Mouse (Mus musculus) megakaryocyte, embryonic 14.5 days (primary cell): Measurements from ENCODE around the gene Lrrc32. TPM values are rescaled to one million over a fixed set of nuclear protein-coding genes. Genes with fewer than 3 reads are reported as not detected.

Source experiments
- H3K27me3 ChIP-seq: replicated peaks from 2 replicates; pipeline ENCODE3; 2012; ENCODE audit warnings: inconsistent platforms
- H3K36me3 ChIP-seq: replicated peaks from 2 replicates; pipeline ENCODE3; 2012; ENCODE audit warnings: low read length, inconsistent platforms, mixed read lengths
- H3K4me1 ChIP-seq: 2 replicates; pipeline ENCODE4 v1.6.1; 2012; ENCODE audit warnings: inconsistent platforms
- H3K4me3 ChIP-seq: replicated peaks from 2 replicates; pipeline ENCODE3; 2012; ENCODE audit warnings: moderate library complexity, mild to moderate bottlenecking, inconsistent platforms
- H3K9me3 ChIP-seq: 2 replicates; pipeline ENCODE4 v1.6.1; 2012; ENCODE audit warnings: inconsistent platforms
- FLI1 ChIP-seq: IDR thresholded peaks from 2 replicates; pipeline ENCODE4 v1.6.1; 2012; ENCODE audit warnings: low read length, inconsistent platforms, mixed read lengths
- GATA1 ChIP-seq: IDR thresholded peaks from 3 replicates; pipeline ENCODE4 v1.6.1; 2012; ENCODE audit warnings: mixed read lengths, low read length, inconsistent platforms, borderline replicate concordance
- polyA plus RNA-seq: library from polyadenylated mRNA; stranded (reverse); fragments of >175 nt; gene quantifications from 2 replicates; pipeline ENCODE4 v1.2.3, GENCODE M21; 2012; ENCODE audit warnings: low replicate concordance; ENCODE audit not compliant: insufficient read depth

Gene Lrrc32
- polyA plus RNA-seq, 1 experiment = 28.6 TPM

GRCm38 (mm10) chr7:98503951-98504647 is 15.0 kb downstream of the Lrrc32 start:
- Histone ChIP-seq H3K4me1 (peaks cover 69% of the 10 kb centered on the region), H3K4me3 (peak overlapping the region; percentile 72), H3K36me3 (peaks cover 39% of the 10 kb centered on the region), H3K27me3 (peaks cover 27% of the 10 kb centered on the region), H3K9me3 (no peaks in the 10 kb centered on the region)
- no peak for TF ChIP-seq FLI1
- no peak for TF ChIP-seq GATA1

- no peaks in the 10 kb centered on the region for H3K9me3 ChIP-seq
- peaks cover 66% of the 10 kb centered on the region for H3K4me1 ChIP-seq
- peaks cover 35% of the 10 kb centered on the region for H3K36me3 ChIP-seq
- peaks cover 20% of the 10 kb centered on the region for H3K27me3 ChIP-seq
- H3K4me3 ChIP-seq = no peak overlapping the region
- TF ChIP-seq FLI1 (no peak), GATA1 (no peak)
Observed at GRCm38 (mm10) chr7:98504726-98505314, 15.7 kb downstream of the Lrrc32 start.

- H3K4me1 ChIP-seq = peaks cover 58% of the 10 kb centered on the region
- TF ChIP-seq FLI1 (no peak), GATA1 (no peak)
- peaks cover 27% of the 10 kb centered on the region for H3K36me3 ChIP-seq
- H3K9me3 ChIP-seq = no peaks in the 10 kb centered on the region
- no peak overlapping the region for H3K4me3 ChIP-seq
- peaks cover 18% of the 10 kb centered on the region for H3K27me3 ChIP-seq
Observed at GRCm38 (mm10) chr7:98505664-98506063, 16.6 kb downstream of the Lrrc32 start.

- H3K4me1 ChIP-seq = peaks cover 27% of the 10 kb centered on the region
- H3K9me3 ChIP-seq = peaks cover 9% of the 10 kb centered on the region
- no peaks in the 10 kb centered on the region for H3K27me3 ChIP-seq
- H3K36me3 ChIP-seq = peaks cover 29% of the 10 kb centered on the region
- no peak overlapping the region for H3K4me3 ChIP-seq
- TF ChIP-seq FLI1 = no peak
- no peak for TF ChIP-seq GATA1
Observed at GRCm38 (mm10) chr7:98510961-98511958, 22.2 kb downstream of the Lrrc32 start.

- no peak for TF ChIP-seq FLI1
- TF ChIP-seq GATA1 = no peak
- H3K27me3 ChIP-seq = no peaks in the 10 kb centered on the region
- H3K9me3 ChIP-seq = peaks cover 9% of the 10 kb centered on the region
- H3K4me3 ChIP-seq = no peak overlapping the region
- peaks cover 36% of the 10 kb centered on the region for H3K4me1 ChIP-seq
- H3K36me3 ChIP-seq = peaks cover 29% of the 10 kb centered on the region
Observed at GRCm38 (mm10) chr7:98513251-98513650, 24.2 kb downstream of the Lrrc32 start.

GRCm38 (mm10) chr7:98522576-98522975 is 33.5 kb downstream of the Lrrc32 start:
- H3K9me3 ChIP-seq = no peaks in the 10 kb centered on the region
- peak overlapping the region; percentile 67 for H3K4me3 ChIP-seq
- no peak for TF ChIP-seq FLI1
- TF ChIP-seq GATA1 = peak; percentile 59; the same call in 1 of the 3 replicates
- peaks cover 77% of the 10 kb centered on the region for H3K4me1 ChIP-seq
- H3K27me3 ChIP-seq = peaks cover 37% of the 10 kb centered on the region
- H3K36me3 ChIP-seq = no peaks in the 10 kb centered on the region

GRCm38 (mm10) chr7:98523070-98523812 is 34.2 kb downstream of the Lrrc32 start:
- no peaks in the 10 kb centered on the region for H3K9me3 ChIP-seq
- no peak for TF ChIP-seq GATA1
- TF ChIP-seq FLI1 = no peak
- no peaks in the 10 kb centered on the region for H3K36me3 ChIP-seq
- H3K4me1 ChIP-seq = peaks cover 73% of the 10 kb centered on the region
- H3K27me3 ChIP-seq = peaks cover 37% of the 10 kb centered on the region
- H3K4me3 ChIP-seq = no peak overlapping the region

GRCm38 (mm10) chr7:98523813-98524361 is 34.8 kb downstream of the Lrrc32 start:
- H3K36me3 ChIP-seq = no peaks in the 10 kb centered on the region
- TF ChIP-seq FLI1 = no peak
- no peak for TF ChIP-seq GATA1

GRCm38 (mm10) chr7:98524401-98524800 is 35.3 kb downstream of the Lrrc32 start:
- Histone ChIP-seq H3K27me3 (peaks cover 36% of the 10 kb centered on the region), H3K4me1 (peaks cover 61% of the 10 kb centered on the region), H3K4me3 (no peak overlapping the region), H3K36me3 (no peaks in the 10 kb centered on the region), H3K9me3 (no peaks in the 10 kb centered on the region)
- no peak for TF ChIP-seq GATA1
- TF ChIP-seq FLI1 = no peak

More at GRCm38 (mm10) chr7:98523813-98524361, 34.8 kb downstream of the Lrrc32 start:
- H3K4me1 ChIP-seq = peaks cover 66% of the 10 kb centered on the region
- no peaks in the 10 kb centered on the region for H3K9me3 ChIP-seq
- peaks cover 35% of the 10 kb centered on the region for H3K27me3 ChIP-seq
- peak overlapping the region; percentile 18 for H3K4me3 ChIP-seq
